Mouse (Mus musculus) heart, postnatal 4 days (tissue): ENCODE measurements around the gene Tmem169. TPM values are rescaled to one million over a fixed set of nuclear protein-coding genes. Genes with fewer than 3 reads are reported as not detected.
A peak's percentile ranks its signal among the peaks of the same experiment; 100 is the strongest.
"Not testable (repeated sequence)": the region's sequence is repeated elsewhere in the genome, so short reads cannot be mapped to it uniquely, and the experiment has no call there.

Experiments used
- DNase-seq: peaks from one replicate; pipeline ENCODE4 v3.0.0; 2021
- total RNA-seq, 2 experiments: library from RNA; stranded (reverse); gene quantifications; 2 replicates each; pipeline ENCODE4 v1.2.3; 2021

The Tmem169 gene
- under 1 TPM; 0.12 to 0.16 TPM for total RNA-seq

DNA sequence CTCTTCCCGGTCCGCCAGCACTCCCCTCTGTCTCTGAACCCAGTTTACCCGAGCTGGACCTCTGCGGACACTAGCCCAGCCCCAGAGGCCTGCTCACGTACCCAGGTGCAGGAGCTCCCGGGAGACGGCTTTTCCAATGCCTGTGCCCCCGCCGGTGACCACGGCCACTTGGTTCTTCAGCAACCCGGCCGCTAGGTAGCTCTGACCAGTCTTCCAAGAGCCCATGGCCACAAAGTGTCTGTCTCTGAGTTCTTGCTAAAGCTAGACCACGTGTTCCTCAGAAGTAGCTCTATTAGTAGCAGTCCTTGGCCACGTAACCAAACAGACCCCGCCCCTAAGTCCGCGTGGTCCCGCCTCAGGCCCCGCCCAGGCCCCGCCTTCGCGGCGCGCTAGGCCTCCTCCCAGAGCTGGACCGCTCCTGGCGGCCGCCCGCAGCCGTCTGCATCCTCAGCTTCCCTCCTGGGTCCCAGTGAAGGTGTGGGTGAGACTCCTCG, at the start of gene Tmem169, which contains the start of gene Pecr:
TSS of gene Tmem169 (plus strand) at position 378 of the 494 bp plus-strand sequence.
TSS of gene Pecr (minus strand) at position 323 of the 494 bp plus-strand sequence.
- DNase-seq = peak; percentile 95

DNA sequence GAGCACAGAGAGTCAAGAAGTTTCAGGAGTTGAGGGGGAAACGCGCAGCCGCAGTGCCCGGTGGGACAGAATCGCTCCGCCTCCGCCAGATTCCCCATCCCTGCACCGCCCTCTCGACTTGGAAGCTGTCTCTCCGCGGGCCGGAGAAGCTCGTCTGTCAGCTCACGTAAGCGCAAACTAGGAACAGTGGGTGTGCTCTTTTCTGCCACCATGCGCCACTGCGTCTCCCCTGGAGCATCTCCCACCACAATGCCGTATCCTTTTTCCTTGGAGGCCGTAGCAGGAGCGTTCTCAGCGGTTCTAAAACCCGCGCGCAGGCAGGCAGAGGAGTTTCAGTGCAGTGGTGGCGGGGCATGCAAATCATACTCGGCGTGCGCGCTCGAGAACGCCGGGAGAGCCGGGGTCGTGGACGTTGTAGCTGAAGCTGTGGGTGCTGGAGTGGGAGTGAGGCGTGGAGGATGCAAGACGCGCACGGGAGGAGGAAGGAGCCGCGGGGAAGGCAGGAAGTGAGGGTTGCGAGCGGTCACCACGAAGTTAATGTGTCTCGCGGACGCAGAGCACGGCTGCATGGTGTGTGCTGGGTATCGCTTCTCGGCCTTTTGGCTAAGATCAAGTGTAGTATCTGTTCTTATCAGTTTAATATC, 47.7 kb upstream of the Tmem169 start:
- DNase-seq = peak; percentile 82

DNA sequence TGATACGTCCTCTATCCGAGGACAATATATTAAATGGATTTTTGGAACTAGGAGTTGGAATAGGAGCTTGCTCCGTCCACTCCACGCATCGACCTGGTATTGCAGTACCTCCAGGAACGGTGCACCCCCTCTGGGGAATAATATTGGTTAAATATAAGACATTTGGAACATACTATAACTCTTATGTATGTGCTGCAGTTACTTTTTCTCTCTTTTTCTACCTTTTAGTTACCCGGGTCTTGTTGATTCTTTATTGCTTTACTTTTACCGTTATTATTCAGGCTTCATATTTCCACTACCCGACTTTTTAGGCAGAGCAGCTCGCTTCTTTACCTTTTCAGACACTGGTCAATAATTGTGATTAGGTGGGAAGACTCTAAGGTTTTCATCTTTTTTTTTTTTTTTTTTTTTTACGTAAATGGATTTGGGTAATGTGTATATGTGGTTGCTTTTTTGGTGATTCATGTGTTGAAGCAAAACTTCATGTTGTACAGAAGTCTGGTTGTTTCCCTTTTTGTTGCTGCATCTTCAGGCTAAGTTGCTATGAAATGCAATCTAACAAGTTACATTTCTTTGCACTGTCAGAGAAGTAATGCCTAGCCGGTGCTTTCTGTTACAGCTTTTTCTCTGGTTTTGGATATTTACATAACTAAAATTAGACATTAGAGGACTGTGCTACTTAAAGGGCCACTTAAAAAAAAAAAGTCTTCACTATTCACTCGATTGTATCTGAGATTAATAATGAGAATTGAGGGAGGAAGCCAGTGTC, 47.0 kb upstream of the Tmem169 start:
- DNase-seq = peak; percentile 39

DNA sequence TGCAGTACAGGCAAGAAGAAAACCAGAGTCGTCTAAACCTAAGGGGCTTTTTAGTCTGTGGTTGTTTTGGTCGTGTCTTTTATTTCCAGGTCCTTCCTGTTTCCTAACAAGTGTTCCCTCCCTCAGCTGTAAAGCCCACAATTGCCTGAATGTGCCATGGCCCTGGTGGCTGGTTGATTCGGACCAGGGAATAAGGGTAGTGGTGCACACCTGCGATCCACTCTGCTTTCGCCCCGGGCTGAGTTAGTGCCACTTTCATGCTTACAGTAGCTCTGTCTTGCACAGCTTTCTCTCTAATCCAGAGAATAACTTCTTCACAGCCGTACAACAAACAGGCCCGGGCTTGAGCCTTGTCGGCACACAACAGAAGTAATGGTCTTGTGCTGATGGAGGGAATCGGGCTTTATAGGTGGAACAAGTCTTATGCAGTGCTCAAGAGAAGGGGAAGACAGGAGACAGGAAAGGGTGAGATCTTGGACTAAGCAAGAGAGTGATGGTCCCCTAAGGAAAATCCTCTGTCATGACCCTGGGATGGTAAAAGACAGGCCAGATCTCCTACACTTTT, 46.1 kb upstream of the Tmem169 start:
- DNase-seq = no peak

DNA sequence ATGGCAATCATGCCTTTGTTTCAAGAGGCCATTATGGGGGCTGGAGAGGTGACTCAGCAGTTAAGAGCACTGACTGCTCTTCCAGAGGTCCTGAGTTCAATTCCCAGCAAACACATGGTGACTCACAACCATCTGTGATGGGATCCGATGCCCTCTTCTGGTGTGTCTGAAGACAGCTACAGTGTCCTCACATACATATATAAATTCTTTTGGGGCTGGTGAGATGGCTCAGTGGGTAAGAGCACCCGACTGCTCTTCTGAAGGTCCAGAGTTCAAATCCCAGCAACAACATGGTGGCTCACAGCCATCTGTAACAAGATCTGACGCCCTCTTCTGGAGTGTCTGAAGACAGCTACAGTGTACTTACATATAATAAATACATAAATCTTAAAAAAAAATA, 45.1 kb upstream of the Tmem169 start:
- not testable (repeated sequence) for DNase-seq

DNA sequence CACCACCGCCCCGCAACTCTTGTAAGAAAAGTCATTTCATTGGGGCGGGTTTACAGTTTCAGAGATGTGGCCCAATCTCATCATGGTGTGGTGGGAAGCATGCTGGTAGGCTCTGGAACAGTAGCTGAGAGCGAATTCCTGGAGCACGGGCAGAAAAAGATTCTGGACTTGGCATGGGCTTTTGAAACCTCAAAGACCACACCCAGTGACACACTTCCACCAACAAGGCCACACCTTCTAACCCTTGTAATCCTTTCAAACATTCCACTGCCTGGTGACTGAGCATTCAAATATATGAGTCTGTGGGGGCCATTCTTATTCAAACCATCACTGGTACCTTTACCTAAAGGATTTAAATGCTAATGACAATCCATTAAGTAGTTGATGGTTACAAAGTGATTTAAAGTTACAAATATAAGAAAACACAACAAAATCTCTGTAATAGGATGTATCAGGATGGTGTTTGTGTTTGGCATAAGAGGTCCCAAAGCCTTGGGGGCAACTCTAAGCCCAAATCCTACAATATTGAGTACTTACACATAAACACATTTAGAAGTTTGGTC, 41.5 kb upstream of the Tmem169 start:
- DNase-seq = no peak

DNA sequence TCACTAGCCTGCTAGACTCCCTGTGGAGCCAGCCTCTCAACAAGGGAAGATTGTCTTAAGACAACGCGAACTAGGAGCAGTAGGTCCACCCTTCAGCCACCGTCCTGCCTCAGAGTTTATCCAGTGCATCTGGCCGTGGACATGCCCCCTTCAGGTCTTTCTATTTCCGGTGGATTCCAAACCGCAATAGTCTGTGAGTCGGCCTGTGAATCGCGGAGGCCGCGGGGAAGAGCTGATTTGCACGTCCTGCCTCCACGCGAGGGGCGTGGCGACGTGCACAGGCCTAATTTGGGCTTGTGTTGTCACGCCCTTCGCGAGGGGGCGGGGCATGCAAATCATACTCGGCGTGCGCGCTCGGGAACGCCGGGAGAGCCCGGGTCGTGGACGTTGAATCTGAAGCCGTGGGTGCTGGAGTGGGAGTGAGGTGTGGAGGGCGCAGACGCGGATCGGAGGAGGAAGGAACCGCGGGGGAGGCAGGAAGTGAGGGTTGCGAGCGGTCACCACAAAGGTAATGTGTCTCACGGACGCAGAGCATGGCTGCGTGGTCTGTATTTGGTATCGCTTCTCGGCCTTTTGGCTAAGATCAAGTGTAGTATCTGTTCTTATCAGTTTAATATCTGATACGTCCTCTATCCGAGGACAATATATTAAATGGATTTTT, 40.4 kb upstream of the Tmem169 start:
- DNase-seq = peak; percentile 96

DNA sequence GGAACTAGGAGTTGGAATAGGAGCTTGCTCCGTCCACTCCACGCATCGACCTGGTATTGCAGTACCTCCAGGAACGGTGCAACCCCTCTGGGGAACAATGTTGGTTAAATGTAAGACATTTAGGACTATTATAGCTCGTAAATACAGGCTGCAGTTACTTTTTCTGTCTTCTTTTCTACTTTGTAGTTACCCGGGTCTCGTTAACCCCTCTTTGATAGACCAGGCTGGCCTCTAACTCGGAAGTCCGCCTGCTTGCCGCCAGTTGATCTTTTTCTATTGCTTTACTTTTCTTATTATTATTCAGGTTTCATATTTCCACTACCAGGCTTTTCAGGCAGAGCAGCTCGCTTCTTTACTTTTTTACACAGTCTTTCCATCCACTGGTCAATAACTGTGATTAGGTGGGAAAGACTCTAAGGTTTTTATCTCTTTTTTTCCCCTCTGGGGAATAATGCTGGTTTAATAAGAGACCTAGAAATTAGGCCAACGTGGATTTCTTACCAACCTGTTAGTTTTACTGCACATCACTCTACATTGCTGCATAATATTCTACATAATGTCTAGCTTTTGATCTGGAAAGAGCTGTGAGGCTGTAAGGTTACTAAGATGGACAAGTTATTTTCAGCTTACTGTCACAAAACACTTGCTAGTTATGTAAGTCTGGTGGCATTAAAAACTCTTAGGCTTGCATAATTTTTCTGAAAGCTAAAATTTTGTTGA, 39.7 kb upstream of the Tmem169 start:
- DNase-seq = no peak

DNA sequence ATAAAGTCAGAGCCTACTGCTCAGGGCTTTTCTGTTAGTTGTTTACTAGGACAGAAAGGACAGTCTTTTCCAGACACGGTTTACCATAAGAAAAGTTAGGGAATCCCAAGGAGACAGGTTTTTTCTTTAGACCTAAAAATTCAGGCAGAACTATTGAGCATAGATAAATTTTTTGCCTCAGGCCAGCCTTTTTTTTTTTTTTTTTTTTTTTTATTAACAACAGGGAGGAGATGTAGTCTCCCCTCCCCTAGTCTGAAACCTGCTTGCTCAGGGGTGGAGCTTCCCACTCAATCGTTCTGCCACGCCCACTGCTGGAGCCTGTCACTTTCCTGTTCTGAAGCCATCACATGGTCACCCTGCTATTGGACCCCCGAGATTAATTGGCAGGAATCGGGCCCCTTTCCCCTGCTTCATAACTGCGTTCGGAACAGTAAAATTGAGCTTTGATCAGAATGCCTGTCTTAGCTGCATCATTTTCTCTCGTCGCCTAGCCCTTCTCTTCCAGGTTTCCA, 35.9 kb upstream of the Tmem169 start:
- not testable (repeated sequence) for DNase-seq

DNA sequence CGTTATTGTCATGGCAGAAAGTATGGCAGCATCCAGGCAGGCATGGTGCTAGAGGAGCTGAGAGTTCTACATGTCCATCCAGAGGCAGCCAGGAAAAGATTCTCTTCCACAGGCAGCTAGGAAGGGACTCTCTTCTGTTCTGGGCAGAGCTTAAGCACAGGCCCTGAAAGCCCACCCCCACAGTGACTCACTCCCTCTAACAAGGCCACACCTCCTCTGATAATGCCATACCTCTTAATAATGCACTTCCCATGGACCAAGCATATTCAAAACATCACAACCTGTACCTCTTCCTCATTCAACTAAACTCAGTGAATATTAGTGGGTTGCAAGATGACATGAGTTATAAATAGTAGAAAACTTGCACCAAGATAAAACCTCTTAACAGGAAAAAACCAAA, 32.4 kb upstream of the Tmem169 start:
- no peak for DNase-seq

DNA sequence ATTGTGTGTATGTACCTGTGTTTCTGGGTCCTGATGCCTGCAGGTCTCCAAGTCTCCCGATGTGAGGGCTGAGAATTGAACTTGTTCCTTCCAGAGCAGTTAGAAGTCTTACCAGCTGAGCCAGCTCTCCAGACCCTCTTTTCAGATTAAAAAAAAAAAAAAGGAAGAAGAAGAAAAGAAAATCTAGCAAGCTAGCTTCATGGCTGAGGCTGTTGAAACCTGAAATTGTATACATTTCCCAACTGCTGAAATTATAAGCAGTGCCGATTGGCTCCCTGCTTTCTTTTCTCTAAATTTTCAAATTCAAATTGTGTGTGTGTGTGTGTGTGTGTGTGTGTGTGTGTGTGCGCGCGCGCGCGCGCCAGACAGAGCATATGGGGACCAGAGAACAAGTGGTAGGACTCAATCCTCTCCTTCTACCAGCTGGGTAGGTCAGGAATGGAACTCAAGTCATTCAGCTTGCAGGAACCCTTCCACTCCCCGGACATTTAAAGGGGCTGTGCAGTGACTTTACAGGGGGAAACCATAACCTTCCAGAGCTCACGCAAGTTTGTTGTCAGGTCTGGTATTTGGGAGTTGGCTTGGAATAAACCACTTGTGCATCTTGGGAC, 30.2 kb upstream of the Tmem169 start:
- no peak for DNase-seq

DNA sequence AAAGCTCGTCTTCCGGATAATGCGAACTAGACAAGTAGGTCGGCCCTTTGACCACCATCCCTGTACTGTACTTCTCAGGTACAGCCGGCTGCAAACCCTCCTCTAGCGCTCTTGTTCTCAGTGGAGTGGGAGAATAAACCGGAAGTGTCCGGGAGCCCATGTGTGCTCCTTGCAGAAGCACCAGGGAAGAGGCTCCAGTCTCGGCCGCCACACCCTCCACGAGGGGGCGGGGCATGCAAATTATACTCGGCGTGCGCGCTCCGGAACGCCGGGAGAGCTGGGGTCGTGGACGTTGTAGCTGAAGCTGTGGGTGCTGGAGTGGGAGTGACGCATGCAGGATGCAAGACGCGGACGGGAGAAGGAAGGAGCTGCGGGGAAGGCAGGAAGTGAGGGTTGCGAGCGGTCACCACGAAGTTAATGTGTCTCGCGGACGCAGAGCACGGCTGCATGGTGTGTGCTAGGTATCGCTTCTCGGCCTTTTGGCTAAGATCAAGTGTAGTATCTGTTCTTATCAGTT, 29.6 kb upstream of the Tmem169 start:
- peak; percentile 91 for DNase-seq

DNA sequence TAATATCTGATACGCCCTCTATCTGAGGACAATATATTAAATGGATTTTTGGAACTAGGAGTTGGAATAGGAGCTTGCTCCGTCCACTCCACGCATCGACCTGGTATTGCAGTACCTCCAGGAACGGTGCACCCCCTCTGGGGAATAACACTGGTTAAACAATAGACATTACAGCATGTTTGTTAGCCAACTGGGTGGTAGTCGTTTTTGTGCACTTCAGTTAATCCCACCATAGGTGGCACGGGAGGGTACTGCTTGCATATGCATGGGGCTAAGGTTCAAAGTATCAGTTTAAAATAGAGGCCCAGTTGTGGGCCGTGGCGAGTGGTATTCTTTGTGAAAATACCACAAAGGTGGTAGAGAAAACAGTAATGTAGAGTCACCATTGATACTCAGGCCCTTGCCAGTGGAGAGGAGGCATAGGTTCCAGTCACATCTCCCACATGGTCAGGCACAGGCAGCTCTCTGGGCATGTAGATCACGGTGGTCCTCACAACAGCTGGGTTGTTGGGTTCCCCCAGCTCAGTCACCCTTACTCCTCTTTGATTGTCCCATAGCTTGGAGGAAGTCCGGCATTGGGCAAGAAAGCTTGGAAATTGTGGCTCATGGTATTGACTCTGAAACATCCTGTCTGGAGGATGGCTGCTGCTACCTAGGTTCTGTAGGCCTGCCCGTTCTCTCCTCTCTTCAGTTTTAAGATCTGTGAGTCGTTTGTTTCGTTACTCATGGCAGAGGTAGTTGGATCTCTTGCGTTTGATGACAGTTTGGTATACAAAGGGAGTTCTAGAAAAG, 28.9 kb upstream of the Tmem169 start:
- peak; percentile 65 for DNase-seq

DNA sequence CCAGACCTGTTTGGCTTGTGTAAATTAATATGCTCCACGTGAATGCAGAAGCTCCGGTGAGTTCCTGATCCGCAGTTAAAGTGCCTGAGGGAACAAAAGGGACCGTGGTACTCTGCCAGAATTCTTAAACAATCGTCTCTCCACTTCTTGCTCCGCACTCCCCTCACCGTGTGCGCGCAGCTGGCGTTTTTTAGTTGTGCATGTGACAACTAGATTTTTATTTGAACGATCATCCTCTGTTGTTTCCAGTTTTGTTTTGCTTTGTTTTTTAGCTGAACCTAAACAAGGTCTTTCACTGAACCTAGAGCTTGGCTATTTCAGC, 28.4 kb upstream of the Tmem169 start:
- DNase-seq = no peak

DNA sequence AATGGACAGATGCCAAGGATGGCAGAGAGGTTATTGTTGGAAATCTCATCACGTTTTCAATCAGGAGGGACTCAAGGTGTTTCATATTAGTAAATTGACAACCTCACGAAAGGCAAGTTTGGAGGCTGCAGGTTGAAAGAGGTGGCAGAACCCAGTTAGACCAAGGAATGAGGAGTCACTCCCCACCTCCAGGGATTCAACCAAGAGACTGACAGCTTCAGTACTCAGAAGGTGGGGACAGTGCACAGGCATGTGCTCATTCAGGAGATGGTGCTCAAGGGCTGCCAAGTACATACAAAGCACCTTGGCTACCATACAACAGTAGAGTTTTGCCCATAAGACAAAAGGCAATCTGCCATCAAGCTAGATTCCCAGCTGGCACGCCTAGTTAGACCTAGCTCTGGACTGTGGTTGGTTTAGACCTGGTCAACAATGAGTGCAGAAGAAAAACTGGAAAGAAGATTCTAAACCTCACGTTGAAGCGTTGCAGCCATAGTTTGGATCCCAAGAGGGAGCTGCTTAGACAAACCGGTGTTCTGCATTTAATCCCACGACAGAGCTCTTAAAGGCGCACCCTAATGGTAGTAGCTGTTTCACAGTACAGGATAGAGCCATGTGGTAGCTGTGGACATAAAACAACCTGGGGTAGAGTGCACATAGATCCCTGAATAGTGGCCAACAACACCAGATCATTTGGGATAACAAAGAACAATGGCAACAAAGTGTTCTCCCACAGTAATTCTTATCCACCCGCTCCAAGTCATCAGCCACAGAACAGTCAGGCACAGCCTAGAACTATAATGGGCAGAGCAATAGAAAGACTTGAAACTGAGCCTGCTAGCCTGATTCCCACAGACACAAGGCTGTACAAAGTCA, 27.6 kb upstream of the Tmem169 start:
- no peak for DNase-seq

DNA sequence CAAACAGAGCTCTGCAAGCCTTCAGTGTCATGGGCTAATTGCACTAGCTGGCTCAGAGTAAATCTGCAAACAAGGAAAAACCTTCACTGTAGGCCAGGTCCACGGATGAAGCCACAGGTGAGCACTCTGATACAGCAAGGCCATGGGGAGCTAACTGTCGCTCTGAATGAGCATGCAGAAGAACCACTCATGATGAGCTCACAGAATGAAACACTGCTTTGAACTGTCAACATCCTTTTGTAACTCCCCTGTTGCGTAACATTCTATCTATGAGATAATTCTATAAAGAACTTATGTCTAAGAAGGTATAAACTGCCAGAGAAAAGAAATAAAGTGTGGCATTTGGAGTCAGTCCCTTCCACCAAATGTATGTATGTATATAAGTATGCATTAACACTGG, 21.1 kb upstream of the Tmem169 start:
- no peak for DNase-seq

DNA sequence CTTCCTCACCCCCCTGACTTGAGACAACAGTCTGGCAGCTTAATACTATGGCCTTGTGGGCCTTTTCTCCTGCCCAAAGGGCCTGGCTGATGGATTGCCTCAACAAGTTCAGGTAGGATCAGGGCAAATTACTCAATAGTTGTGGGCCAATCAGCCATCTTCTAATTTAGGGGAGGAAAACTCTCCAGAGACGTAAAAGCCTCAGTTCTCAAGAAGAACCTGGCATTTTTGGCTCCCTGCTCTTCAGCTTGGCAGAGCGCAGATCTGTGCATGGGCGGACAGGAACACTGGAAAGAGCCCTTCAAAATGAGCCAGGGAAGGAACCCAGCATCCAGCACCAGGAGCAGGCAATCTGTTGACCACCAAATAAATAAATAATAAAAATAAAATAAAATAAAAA, 6.1 kb upstream of the Tmem169 start:
- DNase-seq = no peak

DNA sequence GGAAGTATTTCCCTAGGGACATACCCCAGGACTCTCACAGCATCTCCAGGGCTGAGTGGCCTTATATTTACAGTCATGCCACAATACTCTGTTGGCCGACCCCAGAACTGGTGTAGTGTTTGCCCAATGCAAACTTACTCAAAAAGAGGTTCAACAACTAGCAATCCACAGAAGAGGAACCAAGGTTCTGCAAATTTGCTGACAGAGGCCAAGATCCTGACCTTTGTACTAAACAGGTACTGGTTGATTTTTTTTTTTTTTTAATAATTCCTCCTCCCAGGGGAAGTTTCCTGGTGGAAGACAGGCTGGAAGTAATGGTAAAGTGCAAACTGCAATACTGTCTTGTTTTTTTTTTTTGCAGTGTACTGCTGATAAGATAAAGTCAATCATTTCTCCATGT, 1.6 kb upstream of the Tmem169 start:
- no peak for DNase-seq

DNA sequence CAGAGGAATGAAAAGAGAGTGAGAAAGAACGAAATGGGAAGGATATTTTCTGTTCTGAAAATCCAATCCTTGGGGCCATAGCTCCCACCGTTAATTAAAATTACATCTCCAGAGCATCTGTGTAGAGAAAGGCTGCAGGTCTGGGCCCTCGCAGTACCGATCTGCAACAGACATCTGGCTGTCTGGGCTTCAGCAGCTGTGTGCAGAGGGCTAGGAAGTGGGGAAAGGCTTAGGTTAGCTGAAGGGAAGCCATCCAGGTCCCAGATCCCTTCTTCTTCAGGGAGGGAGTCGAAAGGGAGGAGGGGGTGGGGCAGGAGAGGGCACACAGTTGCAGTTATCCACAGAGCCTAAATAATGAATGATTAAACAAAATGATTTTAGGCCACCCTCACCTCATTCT, 370 bp downstream of the Tmem169 start:
- no peak for DNase-seq
